ENCODE assay signal across 10 mouse cellular contexts in the genomic region with DNA sequence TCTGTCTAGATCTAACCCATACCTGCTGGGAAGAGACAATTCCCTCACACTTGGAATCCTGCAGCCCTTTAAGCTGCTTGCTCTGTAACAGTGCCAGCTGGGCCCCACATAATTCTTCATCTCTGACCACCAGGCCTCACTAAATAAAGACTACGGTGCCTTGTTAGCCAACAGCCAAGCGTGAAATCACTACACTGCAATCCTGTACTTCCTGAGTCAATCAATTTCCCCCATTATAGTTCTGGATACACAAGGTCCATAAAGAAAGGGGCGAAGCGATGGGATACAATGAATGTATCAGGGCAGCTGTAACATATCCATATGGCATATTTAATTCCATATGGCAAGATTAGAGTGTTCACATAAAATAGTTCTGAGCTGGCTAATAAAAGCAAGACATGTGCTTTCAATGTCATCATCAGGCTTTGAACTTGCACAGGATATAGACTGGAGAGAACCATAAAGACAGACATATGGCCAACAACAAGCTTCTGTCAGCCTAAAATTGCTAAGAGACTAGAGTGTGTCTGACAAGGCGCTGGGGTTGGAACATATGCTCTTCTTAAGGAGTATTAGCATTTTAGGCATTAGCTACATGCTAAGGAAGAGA.
DNase-seq lines count a peak whose midpoint lies in the region; ATAC-seq lines count a peak whose summit lies in the region.
"Had no signal": no experiment of that assay in that cellular context is flagged by ENCODE, and none has a peak within 500 bp of the region (broad histone marks: within the 10 kb centered on the region; RNA-seq: fewer than 3 reads in every experiment).

No protein-coding gene starts in this region.

- H3K4me2 ChIP-seq in midbrain, embryonic 15.5 days, result no peak overlapping the region
- no peak overlapping the region for H3K4me2 ChIP-seq in limb, embryonic 11.5 days (ENCODE audit: low read depth, severe bottlenecking)
- no peak overlapping the region for H3K4me2 ChIP-seq in stomach, embryonic 15.5 days

- peak overlapping the region; percentile 20; the same call in 1 of the 2 replicates for H3K27ac ChIP-seq in midbrain, embryonic 10.5 days (replicated peaks)
- H3K27ac ChIP-seq in midbrain, embryonic 15.5 days, result no peak overlapping the region
- no peak overlapping the region for H3K27ac ChIP-seq in limb, embryonic 11.5 days (replicated peaks; ENCODE audit: low read depth, low read length)
- H3K27ac ChIP-seq in stomach, embryonic 15.5 days, result no peak overlapping the region

- intact Hi-C loops in heart, postnatal 14 days (cut with DNase I), result no loop called here

- no peak overlapping the region for H3K4me3 ChIP-seq in midbrain, embryonic 10.5 days
- no peak overlapping the region for H3K4me3 ChIP-seq in midbrain, embryonic 15.5 days
- H3K4me3 ChIP-seq in limb, embryonic 11.5 days (ENCODE audit: low read depth, low read length), result no peak overlapping the region
- no peak overlapping the region for H3K4me3 ChIP-seq in stomach, embryonic 15.5 days (replicated peaks)

- peak; percentile 43 for DNase-seq in embryo, embryonic 10.5 days (ENCODE audit: low spot score)
- DNase-seq in embryo, embryonic 9.5 days (ENCODE audit: extremely low spot score), result no peak
- no peak for DNase-seq in midbrain, embryonic 10.5 days (ENCODE audit: low spot score)
- no peak for DNase-seq in limb, embryonic 11.5 days (ENCODE audit: low spot score)
- no peak for DNase-seq in frontal cortex, postnatal 36 days (ENCODE audit: low spot score in 2 of 2)
- DNase-seq in heart, postnatal 14 days, result no peak
- DNase-seq: kidney, adult 9 months; lung, postnatal 36 days had no signal

- WGBS in midbrain, embryonic 10.5 days, result 61% methylated on average over 5 of the region's 5 CpGs
- WGBS in midbrain, embryonic 15.5 days, result 25% methylated on average over 5 of the region's 5 CpGs
- 33% methylated on average over 5 of the region's 5 CpGs for WGBS in limb, embryonic 11.5 days
- WGBS in stomach, embryonic 15.5 days, result 42% methylated on average over 5 of the region's 5 CpGs

- H3K27me3 ChIP-seq in midbrain, embryonic 10.5 days (ENCODE audit: low read depth, poor library complexity, severe bottlenecking), result no peaks in the 10 kb centered on the region; the same call in 1 of the 2 replicates
- no peaks in the 10 kb centered on the region for H3K27me3 ChIP-seq in midbrain, embryonic 15.5 days (replicated peaks)
- H3K27me3 ChIP-seq in limb, embryonic 11.5 days (ENCODE audit: control insufficient read depth, insufficient read depth, low read length), result no peaks in the 10 kb centered on the region
- no peaks in the 10 kb centered on the region for H3K27me3 ChIP-seq in stomach, embryonic 15.5 days (replicated peaks)

- peaks cover 13% of the 10 kb centered on the region for H3K4me1 ChIP-seq in midbrain, embryonic 10.5 days
- peaks cover 17% of the 10 kb centered on the region for H3K4me1 ChIP-seq in midbrain, embryonic 15.5 days
- peaks cover 3% of the 10 kb centered on the region for H3K4me1 ChIP-seq in limb, embryonic 11.5 days (ENCODE audit: control insufficient read depth, insufficient read depth, low read length)
- no peaks in the 10 kb centered on the region for H3K4me1 ChIP-seq in stomach, embryonic 15.5 days

- no peaks in the 10 kb centered on the region for H3K9me3 ChIP-seq in midbrain, embryonic 10.5 days (replicated peaks)
- no peaks in the 10 kb centered on the region for H3K9me3 ChIP-seq in midbrain, embryonic 15.5 days
- no peaks in the 10 kb centered on the region for H3K9me3 ChIP-seq in limb, embryonic 11.5 days (ENCODE audit: control insufficient read depth, low read length)
- H3K9me3 ChIP-seq in stomach, embryonic 15.5 days, result no peaks in the 10 kb centered on the region

- H3K9ac ChIP-seq in midbrain, embryonic 15.5 days, result no peak overlapping the region
- H3K9ac ChIP-seq in limb, embryonic 11.5 days (ENCODE audit: low read length), result no peak overlapping the region
- no peak overlapping the region for H3K9ac ChIP-seq in stomach, embryonic 15.5 days

- ATAC-seq in midbrain, embryonic 15.5 days (replicated peaks), result no peak
- ATAC-seq in limb, embryonic 11.5 days (ENCODE audit: insufficient number of reproducible peaks, low FRiP score, low TSS enrichment, low read depth), result 0 out of 2 replicates have a peak, but pooled peaks have one; percentile 62
- ATAC-seq in stomach, embryonic 15.5 days (ENCODE audit: insufficient read depth, low FRiP score, low read depth), result peak; percentile 53; the same call in 1 of the 2 replicates

- no peaks in the 10 kb centered on the region for H3K36me3 ChIP-seq in midbrain, embryonic 10.5 days
- H3K36me3 ChIP-seq in midbrain, embryonic 15.5 days (replicated peaks), result no peaks in the 10 kb centered on the region
- H3K36me3 ChIP-seq in limb, embryonic 11.5 days (ENCODE audit: control insufficient read depth, insufficient read depth, low read length), result no peaks in the 10 kb centered on the region
- H3K36me3 ChIP-seq in stomach, embryonic 15.5 days, result no peaks in the 10 kb centered on the region
